8 mouse cellular contexts compared by ENCODE assay signal in genomic region chr11:120216540-120217324, GRCm38 (mm10). TPM values are rescaled to one million over a fixed set of nuclear protein-coding genes. Genes with fewer than 3 reads are reported as not detected.
DNase-seq lines count a peak whose midpoint lies in the region; ATAC-seq lines count a peak whose summit lies in the region.

No protein-coding gene starts in this region.

- H3K36me3 ChIP-seq in heart, embryonic 10.5 days: peaks cover 13% of the 10 kb centered on the region; the same call in 1 of the 2 replicates
- H3K36me3 ChIP-seq in heart, embryonic 15.5 days: no peaks in the 10 kb centered on the region
- H3K36me3 ChIP-seq in limb, embryonic 10.5 days: peaks cover 15% of the 10 kb centered on the region
- no peaks in the 10 kb centered on the region for H3K36me3 ChIP-seq in midbrain, embryonic 16.5 days (ENCODE audit: control insufficient read depth, insufficient read depth, low read length)

- DNase-seq in heart, embryonic 10.5 days (ENCODE audit: low spot score): peak; percentile 96
- DNase-seq in heart, postnatal 36 days: no peak
- DNase-seq in limb, embryonic 10.5 days (ENCODE audit: low spot score): peak; percentile 79
- no peak for DNase-seq in spleen, adult 12 weeks (ENCODE audit: low spot score)
- no peak for DNase-seq in urinary bladder, adult 2 months (ENCODE audit: low spot score)
- DNase-seq in thymus, postnatal 25 days: no peak

- peak overlapping the region; percentile 30; the same call in 1 of the 2 replicates for H3K9ac ChIP-seq in heart, embryonic 15.5 days
- peak overlapping the region; percentile 32; the same call in 1 of the 2 replicates for H3K9ac ChIP-seq in midbrain, embryonic 16.5 days (ENCODE audit: low read depth, low read length)

- peak; percentile 64 for ATAC-seq in heart, embryonic 15.5 days (replicated peaks; ENCODE audit: insufficient number of reproducible peaks, insufficient read depth, low FRiP score, low read depth)
- peak; percentile 84 for ATAC-seq in midbrain, embryonic 16.5 days

- H3K27ac ChIP-seq in heart, embryonic 10.5 days: peak overlapping the region; percentile 92
- peak overlapping the region; percentile 87 for H3K27ac ChIP-seq in heart, embryonic 15.5 days
- peak overlapping the region; percentile 92 for H3K27ac ChIP-seq in limb, embryonic 10.5 days
- H3K27ac ChIP-seq in midbrain, embryonic 16.5 days (ENCODE audit: low read length): peak overlapping the region; percentile 84

- 8% methylated on average over 11 of the region's 11 CpGs for WGBS in heart, embryonic 10.5 days
- WGBS in heart, embryonic 15.5 days: 21% methylated on average over 11 of the region's 11 CpGs
- WGBS in limb, embryonic 10.5 days: 9% methylated on average over 11 of the region's 11 CpGs
- WGBS in midbrain, embryonic 16.5 days: 7% methylated on average over 11 of the region's 11 CpGs

- intact Hi-C loops in heart, postnatal 36 days (cut with DNase I): no loop called here

- peak overlapping the region; percentile 42 for H3K4me3 ChIP-seq in heart, embryonic 10.5 days
- H3K4me3 ChIP-seq in heart, embryonic 15.5 days: no peak overlapping the region
- H3K4me3 ChIP-seq in limb, embryonic 10.5 days: peak overlapping the region; percentile 35
- H3K4me3 ChIP-seq in midbrain, embryonic 16.5 days (ENCODE audit: low read depth, low read length): no peak overlapping the region

- H3K27me3 ChIP-seq in heart, embryonic 10.5 days (ENCODE audit: insufficient read depth, poor library complexity, severe bottlenecking): no peaks in the 10 kb centered on the region
- H3K27me3 ChIP-seq in heart, embryonic 15.5 days: no peaks in the 10 kb centered on the region
- no peaks in the 10 kb centered on the region for H3K27me3 ChIP-seq in limb, embryonic 10.5 days (ENCODE audit: low read depth, poor library complexity, severe bottlenecking)
- no peaks in the 10 kb centered on the region for H3K27me3 ChIP-seq in midbrain, embryonic 16.5 days (ENCODE audit: control insufficient read depth, insufficient read depth, low read depth, low read length)

- peaks cover 68% of the 10 kb centered on the region for H3K4me1 ChIP-seq in heart, embryonic 10.5 days
- H3K4me1 ChIP-seq in heart, embryonic 15.5 days (replicated peaks): peaks cover 60% of the 10 kb centered on the region
- H3K4me1 ChIP-seq in limb, embryonic 10.5 days: peaks cover 67% of the 10 kb centered on the region
- H3K4me1 ChIP-seq in midbrain, embryonic 16.5 days (ENCODE audit: control insufficient read depth, insufficient read depth, low read length): peaks cover 22% of the 10 kb centered on the region

- H3K9me3 ChIP-seq in heart, embryonic 10.5 days: no peaks in the 10 kb centered on the region
- no peaks in the 10 kb centered on the region for H3K9me3 ChIP-seq in heart, embryonic 15.5 days (replicated peaks)
- H3K9me3 ChIP-seq in limb, embryonic 10.5 days (replicated peaks): no peaks in the 10 kb centered on the region
- peaks cover 4% of the 10 kb centered on the region; the same call in 1 of the 2 replicates for H3K9me3 ChIP-seq in midbrain, embryonic 16.5 days (replicated peaks; ENCODE audit: control insufficient read depth, low read length, poor library complexity, severe bottlenecking)

- H3K4me2 ChIP-seq in heart, embryonic 15.5 days: peak overlapping the region; percentile 11; the same call in 1 of the 2 replicates
- H3K4me2 ChIP-seq in midbrain, embryonic 16.5 days (ENCODE audit: low read length): no peak overlapping the region; the same call in 1 of the 2 replicates

RNA-seq across cellular contexts. Expression of gene Bahcc1, which starts 16.0 kb away (rescaled TPM):
- 7.7 and 12.9 TPM in 2 replicates for polyA plus RNA-seq in heart, embryonic 10.5 days (2016; fragmentation: Nextera tagmentation; extraction: Ambion mirVana)
- 10 to 100 TPM in 1 of 2 experiments, 1 to 10 TPM in 1; 8.5 to 11.2 TPM for total RNA-seq in heart, postnatal 36 days (2021)
- polyA plus RNA-seq in heart, embryonic 15.5 days (2015; fragmentation: Nextera tagmentation; extraction: Ambion mirVana): 4.2 and 5.7 TPM in 2 replicates
- 19.9 and 20.3 TPM in 2 replicates for polyA plus RNA-seq in limb, embryonic 10.5 days (2016; fragmentation: Nextera tagmentation; extraction: Ambion mirVana)
- 9.7 and 13.7 TPM in 2 replicates for polyA plus RNA-seq in midbrain, embryonic 16.5 days (2015; fragmentation: Nextera tagmentation; extraction: Ambion mirVana)
- polyA plus RNA-seq in urinary bladder, adult 2 months (2012; rRNA removed): 4.3 and 8.2 TPM in 2 replicates

Comparison
In these comparisons a context has a peak if more than half of its experiments do, and no peak if none do; other contexts are left out.
1. DNase-seq: peak in heart, embryonic 10.5 days (single experiment) and limb, embryonic 10.5 days (single experiment); none in heart, postnatal 36 days (0 of 2), spleen, adult 12 weeks (single experiment), urinary bladder, adult 2 months (single experiment) and thymus, postnatal 25 days (single experiment).
2. H3K4me3 ChIP-seq: peak in heart, embryonic 10.5 days (single experiment) and limb, embryonic 10.5 days (single experiment); none in heart, embryonic 15.5 days (single experiment) and midbrain, embryonic 16.5 days (single experiment).
3. Peak in every context shown above with its lines, with median percentiles within 50 percentile points of each other: H3K27ac ChIP-seq.